In genomic region chr11:36566146-36566545, GRCm38 (mm10) we compare ENCODE assay signal across 12 mouse cellular contexts.
A peak's percentile ranks its signal among the peaks of the same experiment; 100 is the strongest.
DNase-seq lines count a peak whose midpoint lies in the region; ATAC-seq and TF ChIP-seq lines count a peak whose summit lies in the region.
"Had no signal": no experiment of that assay in that cellular context is flagged by ENCODE, and none has a peak within 500 bp of the region (broad histone marks: within the 10 kb centered on the region; RNA-seq: fewer than 3 reads in every experiment).

No protein-coding gene starts in this region.

- H3K4me1 ChIP-seq in kidney, embryonic 16.5 days (ENCODE audit: insufficient read depth, low read length): no peaks in the 10 kb centered on the region
- H3K4me1 ChIP-seq in liver, postnatal 0 days (ENCODE audit: insufficient read depth): no peaks in the 10 kb centered on the region
- H3K4me1 ChIP-seq: heart, embryonic 12.5 days; lung, embryonic 15.5 days had no signal

- H3K4me3 ChIP-seq in kidney, embryonic 16.5 days (ENCODE audit: low read length): no peak overlapping the region
- no peak overlapping the region for H3K4me3 ChIP-seq in liver, postnatal 0 days (ENCODE audit: low read depth, low read length)
- H3K4me3 ChIP-seq: heart, embryonic 12.5 days; lung, embryonic 15.5 days; midbrain, embryonic 12.5 days had no signal

- peak; percentile 24 to 70 for DNase-seq in frontal cortex, postnatal 36 days (ENCODE audit: low spot score in 2 of 2)
- no peak for DNase-seq in frontal cortex, postnatal 25 days (ENCODE audit: low spot score in 2 of 2)
- DNase-seq in cerebellum, postnatal 36 days: peak; percentile 84 to 85
- peak; percentile 19 to 72 for DNase-seq in left cerebral cortex, adult 9 months (ENCODE audit: low spot score in 2 of 2)
- DNase-seq in urinary bladder, postnatal 25 days (ENCODE audit: low spot score): no peak
- DNase-seq in liver, postnatal 0 days: no peak

- no peak overlapping the region for H3K9ac ChIP-seq in kidney, embryonic 16.5 days (replicated peaks; ENCODE audit: low read length)
- no peak overlapping the region for H3K9ac ChIP-seq in liver, postnatal 0 days (replicated peaks)
- H3K9ac ChIP-seq: heart, embryonic 12.5 days; lung, embryonic 15.5 days; midbrain, embryonic 12.5 days had no signal

- 65% methylated on average over 2 of the region's 2 CpGs for WGBS in kidney, embryonic 16.5 days
- WGBS in liver, postnatal 0 days (ENCODE audit: insufficient replicate concordance): 66% methylated on average over 2 of the region's 2 CpGs

- no peak for TF ChIP-seq CTCF in liver, postnatal 0 days (IDR thresholded peaks at IDR 0.05; ENCODE audit: low read depth)

- no peak overlapping the region for H3K4me2 ChIP-seq in kidney, embryonic 16.5 days (replicated peaks; ENCODE audit: low read depth, low read length)
- no peak overlapping the region for H3K4me2 ChIP-seq in liver, postnatal 0 days (ENCODE audit: low read depth, low read length)
- H3K4me2 ChIP-seq: heart, embryonic 12.5 days; lung, embryonic 15.5 days; midbrain, embryonic 12.5 days had no signal

- H3K36me3 ChIP-seq in kidney, embryonic 16.5 days (ENCODE audit: insufficient read depth, low read length): no peaks in the 10 kb centered on the region
- no peaks in the 10 kb centered on the region for H3K36me3 ChIP-seq in liver, postnatal 0 days (replicated peaks; ENCODE audit: insufficient read depth, low read length)
- H3K36me3 ChIP-seq: heart, embryonic 12.5 days; lung, embryonic 15.5 days; midbrain, embryonic 12.5 days had no signal

- no peaks in the 10 kb centered on the region for H3K9me3 ChIP-seq in kidney, embryonic 16.5 days (ENCODE audit: low read length)
- H3K9me3 ChIP-seq in liver, postnatal 0 days (ENCODE audit: low read length): no peaks in the 10 kb centered on the region
- H3K9me3 ChIP-seq: heart, embryonic 12.5 days; lung, embryonic 15.5 days; midbrain, embryonic 12.5 days had no signal

- H3K27ac ChIP-seq in kidney, embryonic 16.5 days (ENCODE audit: low read length): no peak overlapping the region
- H3K27ac ChIP-seq in liver, postnatal 0 days (ENCODE audit: low read depth): no peak overlapping the region
- H3K27ac ChIP-seq: lung, embryonic 15.5 days; midbrain, embryonic 12.5 days had no signal

- peak; percentile 99 for ATAC-seq in cerebellum, adult (ENCODE audit: insufficient number of reproducible peaks, low FRiP score, low TSS enrichment)
- ATAC-seq in kidney, embryonic 16.5 days (ENCODE audit: low FRiP score, low TSS enrichment): no peak
- no peak for ATAC-seq in liver, postnatal 0 days
- ATAC-seq: intestine, embryonic 16.5 days had no signal

- H3K27me3 ChIP-seq in kidney, embryonic 16.5 days (ENCODE audit: insufficient read depth, low read length): no peaks in the 10 kb centered on the region
- H3K27me3 ChIP-seq in liver, postnatal 0 days (ENCODE audit: insufficient read depth, low read length): no peaks in the 10 kb centered on the region
- H3K27me3 ChIP-seq: heart, embryonic 12.5 days; lung, embryonic 15.5 days; midbrain, embryonic 12.5 days had no signal

- TF ChIP-seq EP300 in liver, postnatal 0 days (IDR thresholded peaks at IDR 0.05; ENCODE audit: low read depth): no peak

Comparison
In these comparisons a context has a peak if more than half of its experiments do, and no peak if none do; other contexts are left out.
1. DNase-seq: peak in frontal cortex, postnatal 36 days (2 of 2), cerebellum, postnatal 36 days (2 of 2) and left cerebral cortex, adult 9 months (2 of 2); none in frontal cortex, postnatal 25 days (0 of 2), urinary bladder, postnatal 25 days (single experiment) and liver, postnatal 0 days (single experiment).